Mouse (Mus musculus) adrenal gland, adult 8-10 months (tissue): ENCODE measurements at regions not wholly inside any gene's neighbourhood (a gene's known extent, or its start where the extent isn't known, plus 50 kb on each side); places are given as distances from the start of the nearest gene placed in this dataset.

Experiments used
- DNase-seq: peaks from one replicate; pipeline ENCODE4 v3.0.0; 2022

DNA sequence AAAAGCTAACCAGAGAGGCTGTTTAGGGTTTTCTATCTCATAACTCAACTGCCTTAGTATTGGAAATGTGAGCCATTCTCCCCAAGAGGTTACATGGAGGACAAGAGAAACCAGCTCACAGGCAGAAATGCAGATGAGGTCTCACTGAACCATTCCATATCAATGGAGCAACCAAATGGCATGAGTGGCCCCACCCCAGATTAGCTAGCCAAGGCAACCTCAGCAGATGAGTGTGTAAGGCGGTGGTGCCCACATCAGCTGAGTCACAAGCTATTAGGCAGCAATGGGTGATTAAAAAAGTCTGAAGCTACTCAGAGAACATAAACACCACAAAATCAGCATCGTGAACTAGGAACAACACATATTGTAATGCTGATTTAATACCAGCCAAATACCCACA, 133.2 kb downstream of the Lpin1 start:
- DNase-seq = no peak

DNA sequence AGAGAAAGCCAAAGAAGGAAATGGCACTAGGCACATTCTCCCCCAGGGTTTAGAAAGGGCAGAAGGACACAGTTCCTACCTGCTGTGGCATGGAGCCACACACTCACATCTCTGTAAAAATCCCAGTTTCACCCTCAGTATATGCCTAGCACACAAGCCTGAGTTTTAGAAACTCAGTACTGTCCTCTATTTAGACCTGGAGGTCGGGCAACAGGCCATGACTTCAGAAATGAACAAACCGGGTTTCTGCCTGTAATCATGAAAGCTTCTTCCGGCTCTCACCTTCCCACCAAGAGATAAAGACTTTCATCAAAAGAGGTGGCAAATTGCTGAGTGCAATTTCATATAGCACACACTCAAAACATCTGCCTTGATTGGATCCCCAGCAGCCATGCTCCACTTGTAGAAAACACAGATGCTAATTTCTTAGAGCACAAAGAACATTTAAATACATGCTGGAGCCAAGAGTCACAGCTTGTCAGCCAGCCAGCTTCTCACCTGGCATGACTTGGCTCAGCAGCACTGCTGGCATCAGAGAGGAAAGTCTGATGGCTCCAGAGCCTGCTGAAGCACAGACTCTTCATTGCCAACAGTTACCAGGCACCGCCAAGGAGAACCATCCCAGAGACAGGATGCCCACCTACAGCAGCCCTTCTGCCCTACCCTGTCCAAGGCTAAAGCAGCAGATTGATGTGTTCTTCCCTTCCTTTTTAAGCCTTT, 136.2 kb downstream of the Lpin1 start:
- DNase-seq = no peak

DNA sequence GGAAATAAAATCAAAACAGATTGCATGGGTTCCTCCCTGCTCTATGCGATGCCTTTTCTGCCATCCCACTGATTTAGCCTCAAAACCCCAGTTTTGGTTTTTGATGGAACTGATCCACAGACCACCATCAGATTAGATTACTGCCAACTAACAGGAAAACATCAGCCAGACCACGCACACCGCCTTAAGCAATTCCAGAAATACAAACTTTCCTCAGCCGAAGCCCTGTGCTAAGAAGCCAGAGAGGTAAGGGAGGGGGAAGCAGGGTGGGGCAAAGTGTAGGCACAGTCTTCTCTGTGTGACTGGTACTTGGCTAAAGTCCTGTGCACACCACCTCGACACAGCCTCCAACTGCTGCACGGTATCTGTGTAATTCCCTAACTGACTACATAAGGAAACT, 153.3 kb downstream of the Lpin1 start:
- DNase-seq = no peak

DNA sequence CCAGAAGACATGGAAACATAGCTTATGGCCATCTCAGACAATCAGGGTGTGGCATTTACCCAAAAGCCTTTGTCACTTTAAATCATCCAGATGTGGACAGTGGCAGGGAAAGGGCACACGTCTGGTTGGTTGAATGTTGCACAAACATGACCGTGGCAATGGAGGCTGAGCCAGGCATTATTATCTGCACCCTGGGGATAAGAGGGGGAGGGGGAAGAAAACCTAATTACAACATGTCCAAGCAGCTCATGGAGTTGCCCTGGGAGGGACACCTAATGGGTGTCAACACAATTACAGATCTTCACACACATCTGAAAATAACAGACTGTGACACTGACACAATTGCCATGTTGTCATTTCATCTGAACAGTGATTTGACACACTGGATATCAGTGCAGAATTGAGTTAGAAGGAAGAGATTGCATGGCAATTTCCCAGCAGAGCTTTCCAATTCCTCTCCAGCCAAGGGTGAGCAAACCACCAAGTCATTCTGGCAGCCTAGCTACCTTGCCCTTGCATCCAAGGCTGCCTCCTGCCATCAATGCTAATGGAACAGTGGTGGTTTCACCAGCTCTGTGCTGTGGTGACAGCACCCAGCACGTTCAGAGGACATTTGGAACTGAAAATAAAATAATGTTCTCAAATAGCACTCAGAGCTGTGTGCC, 159.9 kb downstream of the Lpin1 start:
- no peak for DNase-seq

DNA sequence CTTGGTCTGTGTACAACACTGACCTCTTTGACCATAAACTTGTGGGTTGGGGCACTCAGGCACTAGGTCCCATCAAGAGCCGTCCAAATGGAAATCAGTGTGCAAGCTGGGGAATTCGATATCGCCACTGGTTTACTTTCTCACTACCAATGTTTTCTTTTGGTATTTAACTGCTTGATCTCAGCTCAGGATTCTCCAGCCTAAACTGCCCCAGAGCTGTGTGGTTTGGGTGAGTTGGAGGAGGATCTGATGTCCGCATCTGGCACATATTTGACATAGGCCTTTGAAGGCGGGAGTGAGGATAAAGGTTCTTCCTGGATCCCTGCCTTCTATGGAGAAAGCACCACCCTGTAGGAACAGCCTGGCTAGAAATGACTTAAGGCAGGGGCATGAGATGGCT, 172.0 kb downstream of the Lpin1 start:
- DNase-seq = no peak

DNA sequence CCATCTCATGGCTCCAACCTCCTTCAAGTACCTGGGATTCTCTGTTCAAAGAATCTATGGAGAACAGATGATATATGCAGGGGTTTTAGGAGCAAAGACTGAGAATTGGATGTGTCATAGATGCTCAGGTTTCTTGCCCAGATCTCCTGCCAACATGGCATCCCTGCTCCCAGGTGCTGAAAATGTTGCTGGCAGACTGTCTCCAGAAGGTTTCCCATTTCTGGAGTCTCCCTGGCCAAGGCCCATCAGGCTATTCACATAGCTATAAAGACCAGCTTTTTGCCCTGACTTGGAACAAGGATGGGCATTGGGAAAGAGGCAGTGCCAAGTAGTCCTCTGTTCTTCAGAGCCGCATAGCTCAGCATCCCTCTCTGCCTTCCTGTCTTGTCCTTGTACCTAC, 173.8 kb downstream of the Lpin1 start:
- no peak for DNase-seq

DNA sequence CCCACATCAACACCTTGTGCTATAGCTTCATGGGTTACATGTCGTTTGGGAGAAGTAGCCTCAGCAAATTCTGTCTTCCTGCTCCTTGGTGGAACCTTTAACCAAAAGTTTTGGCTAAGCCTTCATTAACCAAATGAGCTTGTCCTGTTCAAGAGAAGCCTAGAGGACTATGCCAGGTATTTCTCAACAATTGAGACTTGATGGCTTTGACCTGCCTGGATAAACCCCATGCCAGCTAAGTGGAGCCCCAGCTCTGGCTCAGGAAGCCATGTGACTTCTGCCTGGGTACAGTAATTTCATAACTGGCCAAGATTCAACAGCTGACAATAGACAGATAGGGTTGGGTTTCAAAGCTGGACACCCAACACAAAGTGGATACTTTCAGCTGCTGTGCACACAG, 174.5 kb downstream of the Lpin1 start:
- no peak for DNase-seq

DNA sequence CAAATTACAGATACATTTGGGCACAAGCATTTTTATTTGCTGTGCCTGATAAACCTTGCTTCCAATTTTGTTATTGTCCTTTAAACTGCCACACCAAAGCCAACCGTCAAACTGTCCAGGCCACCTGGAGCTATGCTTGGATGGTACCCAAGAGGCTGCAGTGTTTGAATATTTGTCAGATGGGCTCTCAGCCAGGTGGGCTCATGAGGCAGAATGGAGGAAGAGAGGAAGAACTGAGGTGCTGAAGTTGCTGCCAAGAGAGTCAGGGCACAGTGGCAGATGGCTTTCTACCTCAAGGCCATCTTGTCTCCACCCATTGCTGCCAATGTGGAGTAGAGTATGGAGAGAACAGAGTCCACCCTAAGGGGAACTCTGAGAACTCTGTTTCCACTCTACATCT, 176.0 kb downstream of the Lpin1 start:
- no peak for DNase-seq

DNA sequence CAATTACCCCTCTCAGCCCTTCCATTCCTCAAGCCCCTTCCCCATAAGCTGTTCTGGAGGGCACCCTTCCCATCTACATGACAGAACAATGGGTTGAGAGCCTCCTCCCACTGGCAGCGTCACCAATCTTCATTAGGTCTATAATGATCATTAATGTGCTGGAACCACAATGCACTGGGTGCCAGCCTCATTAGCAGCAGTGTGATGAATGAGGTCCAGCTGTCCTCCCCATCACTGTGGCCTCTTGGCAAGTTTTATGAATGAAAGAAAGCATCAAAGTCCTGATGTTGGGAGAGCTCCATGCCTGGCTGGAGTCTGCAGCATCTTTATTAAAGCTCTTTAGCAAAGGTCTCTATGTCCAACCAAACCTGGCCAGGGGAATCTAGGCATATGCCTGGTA, 176.5 kb downstream of the Lpin1 start:
- DNase-seq = no peak

DNA sequence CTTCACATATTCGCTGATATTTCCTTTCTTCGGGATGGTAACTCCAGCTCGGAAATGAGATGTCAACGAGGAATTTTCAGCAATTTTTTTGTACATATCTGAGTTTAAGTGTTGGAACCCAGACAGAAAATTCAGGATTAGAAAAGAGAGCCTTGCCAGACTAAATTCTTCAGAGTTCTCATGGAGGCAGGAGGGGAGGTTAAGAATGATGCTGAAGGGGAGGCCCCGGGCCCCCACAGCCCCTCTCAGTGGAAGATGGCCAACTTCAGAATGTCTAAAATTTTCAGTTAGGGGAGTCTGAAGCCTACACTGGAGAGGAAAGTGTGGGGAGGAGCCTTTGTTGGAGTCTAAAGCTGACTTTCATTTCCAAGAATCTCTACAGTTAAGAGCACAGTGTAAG, 184.8 kb downstream of the Lpin1 start:
- no peak for DNase-seq

DNA sequence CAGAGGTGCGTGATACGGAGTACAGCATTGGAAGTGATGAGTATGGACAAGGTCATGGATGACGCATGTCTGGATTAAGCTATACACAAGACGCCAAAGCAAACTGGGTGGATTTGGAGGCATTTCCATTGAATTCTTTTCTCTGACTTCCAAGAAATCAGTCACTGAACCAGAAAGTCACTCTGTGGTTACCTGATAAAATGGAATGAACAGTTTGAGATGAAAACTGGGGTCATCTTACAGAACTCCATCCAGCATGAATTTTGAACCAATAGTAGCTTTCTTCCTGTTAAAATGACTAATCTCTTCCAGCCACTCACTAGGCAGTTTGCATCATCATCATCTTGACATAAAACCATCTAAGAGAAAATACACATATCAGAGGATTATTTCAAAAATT, 186.2 kb downstream of the Lpin1 start:
- no peak for DNase-seq

DNA sequence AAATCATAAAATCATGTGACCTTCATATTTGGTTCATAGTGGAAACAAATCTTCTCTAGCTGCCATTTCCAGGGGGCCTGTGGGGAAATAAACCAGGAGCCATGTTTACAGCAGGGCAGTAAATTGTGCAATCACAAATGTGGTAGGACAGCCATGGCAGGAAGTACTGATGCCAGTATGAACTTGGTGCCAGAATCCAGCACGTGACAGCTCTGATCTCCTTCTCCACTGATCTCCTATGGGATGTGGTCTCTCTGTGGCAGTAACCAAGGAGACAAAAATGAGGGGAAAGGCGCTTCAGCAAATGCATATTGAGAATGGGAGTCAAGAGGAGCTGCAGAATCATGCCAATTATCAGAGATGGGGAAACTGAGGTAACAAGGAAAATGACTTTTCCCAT, 215.0 kb downstream of the Lpin1 start:
- DNase-seq = no peak

DNA sequence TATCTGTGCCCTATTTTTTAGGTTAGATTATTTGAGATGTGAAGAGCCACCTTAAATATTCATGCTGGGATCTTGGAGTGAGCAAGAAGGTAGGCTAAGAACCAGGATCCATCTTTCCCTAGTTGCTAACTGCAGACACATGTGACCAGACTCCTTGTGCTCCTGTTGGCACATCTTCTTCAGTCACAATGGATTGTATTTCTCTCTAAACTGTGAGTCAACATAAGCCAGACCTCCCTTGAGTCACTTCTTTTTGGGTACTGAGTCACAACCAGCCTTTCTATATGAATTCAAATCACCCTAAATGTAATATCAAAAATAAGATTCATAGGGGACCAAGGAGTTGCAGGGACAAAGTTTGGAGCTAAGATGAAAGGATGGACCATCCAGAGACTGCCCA, 217.9 kb downstream of the Lpin1 start:
- no peak for DNase-seq

DNA sequence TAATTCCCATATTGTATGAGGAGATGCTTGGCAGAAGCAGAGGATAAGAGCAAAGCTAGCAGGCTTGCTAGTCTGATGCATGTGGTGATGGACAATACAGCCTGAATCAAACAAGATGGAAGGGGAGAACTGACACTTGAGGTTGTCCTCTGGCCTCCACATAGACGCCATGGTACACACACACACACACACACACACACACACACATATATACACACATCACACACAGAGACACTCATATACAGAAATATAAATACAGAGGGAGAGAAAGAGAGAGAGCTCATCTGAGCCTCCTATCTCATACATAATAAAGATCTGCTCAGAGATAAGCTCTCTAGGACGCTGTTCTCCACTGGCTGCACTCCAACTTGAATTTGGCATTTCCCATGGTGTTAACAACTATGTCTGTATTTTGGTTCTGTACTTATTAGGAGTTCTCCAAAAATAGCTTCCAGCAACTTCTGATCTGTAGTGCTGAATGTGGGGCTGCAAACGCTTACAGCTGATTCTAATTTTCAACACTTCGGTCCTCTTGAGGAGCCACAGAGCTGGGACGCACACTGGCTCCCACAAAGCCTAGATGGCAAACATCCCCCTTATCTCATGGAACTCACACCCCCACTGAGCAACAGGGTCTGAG, 219.0 kb downstream of the Lpin1 start:
- no peak for DNase-seq

DNA sequence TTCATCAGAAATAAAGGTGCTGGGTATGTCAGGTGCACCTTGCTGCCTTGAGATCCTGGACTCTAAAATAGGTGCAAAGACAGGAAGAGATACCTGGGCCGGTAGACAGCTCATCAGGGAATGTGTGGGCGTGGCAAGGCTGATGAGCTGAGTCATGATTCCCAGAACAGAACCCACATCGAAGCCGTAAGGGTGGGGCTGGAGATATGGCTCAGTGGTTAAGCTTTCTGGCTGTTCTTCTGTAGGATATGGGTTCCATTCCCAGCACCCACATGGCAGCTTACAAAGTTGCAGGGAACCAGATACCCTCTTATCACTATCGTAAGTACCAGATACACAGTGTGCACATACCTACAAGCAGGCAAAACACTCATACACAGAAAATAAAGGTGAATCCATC, 219.6 kb downstream of the Lpin1 start:
- no peak for DNase-seq

DNA sequence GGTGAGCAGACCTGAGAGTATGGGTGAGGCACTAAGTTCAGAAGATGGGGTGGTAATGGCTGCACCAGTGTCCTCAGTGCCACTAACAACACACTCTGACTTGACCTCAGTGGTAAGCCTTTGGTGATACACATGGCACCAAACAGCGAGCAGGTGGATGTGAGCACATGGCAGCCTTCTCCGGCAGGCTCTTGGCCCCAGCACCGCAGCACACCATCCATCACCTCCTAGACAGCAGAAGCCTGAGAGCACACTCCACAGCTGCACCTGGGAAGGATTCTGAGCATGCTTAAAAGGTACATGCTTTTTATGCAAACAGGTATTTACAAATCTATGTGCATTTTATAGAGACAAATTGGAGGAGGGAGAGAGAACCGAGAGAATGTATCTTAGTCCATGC, 223.7 kb downstream of the Lpin1 start:
- DNase-seq = no peak

DNA sequence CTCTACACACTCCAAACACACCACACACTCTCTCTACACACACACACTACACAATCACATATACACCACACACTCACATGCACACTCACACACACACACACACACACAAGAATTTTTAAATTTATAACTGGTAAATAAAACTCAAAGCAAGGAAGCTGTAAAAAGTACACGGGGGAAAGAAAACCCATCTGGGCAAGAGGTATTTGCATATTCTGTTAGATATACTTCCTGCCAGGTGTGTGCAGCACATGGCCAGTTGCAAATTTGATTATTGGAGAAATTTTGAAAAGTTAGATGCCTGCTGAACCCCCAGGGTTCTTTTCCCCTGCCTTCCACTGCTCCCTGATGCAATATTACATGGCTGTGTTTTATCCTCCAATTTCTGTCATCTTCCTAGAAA, 226.4 kb downstream of the Lpin1 start:
- no peak for DNase-seq

DNA sequence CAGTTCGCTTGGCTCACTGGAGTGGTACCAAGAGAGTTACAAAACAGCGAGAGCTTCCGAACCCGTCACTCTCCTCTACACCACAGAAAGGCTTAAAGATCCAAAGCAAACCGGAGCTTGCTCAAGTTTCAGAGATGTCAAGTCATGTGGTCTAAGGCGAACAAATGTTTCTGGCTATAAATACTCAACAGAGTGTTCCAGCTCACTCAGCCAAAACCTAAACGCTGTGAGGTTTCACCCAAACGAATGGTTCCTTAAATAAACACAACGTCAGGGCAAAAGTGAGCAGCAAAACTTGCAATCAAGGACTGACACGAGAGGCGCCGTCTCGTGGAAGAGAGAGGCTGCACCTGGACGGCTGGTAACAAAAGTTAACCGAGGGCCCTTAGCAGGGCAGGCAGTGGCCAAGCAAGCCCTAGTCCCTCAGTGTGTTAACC, 227.2 kb downstream of the Lpin1 start:
- no peak for DNase-seq

DNA sequence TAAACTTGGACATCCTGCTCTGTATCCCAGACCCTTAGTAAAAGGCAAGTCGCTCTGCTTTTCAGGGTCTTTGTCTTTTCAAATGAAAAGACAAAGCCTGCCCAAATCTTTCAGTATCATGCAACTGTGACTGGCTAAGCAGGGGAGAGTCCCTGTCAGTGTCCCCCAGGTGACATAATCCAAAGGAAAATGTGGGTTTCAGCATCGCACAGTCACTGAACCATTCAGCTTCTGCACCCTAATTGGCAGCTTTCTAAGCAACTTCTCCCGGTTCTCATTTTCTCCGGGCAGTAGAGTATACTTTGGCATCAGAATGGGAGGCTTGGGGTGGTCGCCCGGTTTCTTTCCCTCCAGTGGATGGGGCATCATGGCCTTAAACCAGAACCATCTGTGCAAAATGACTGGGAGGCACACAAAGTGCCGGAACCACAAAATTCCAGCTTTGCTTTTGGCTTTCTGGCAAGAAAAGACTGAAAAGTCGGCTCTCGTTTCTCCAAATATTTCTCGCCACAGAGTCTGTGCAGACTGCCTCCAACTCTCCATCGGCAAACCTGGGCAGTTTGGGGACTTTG, 228.3 kb downstream of the Lpin1 start:
- DNase-seq = no peak

DNA sequence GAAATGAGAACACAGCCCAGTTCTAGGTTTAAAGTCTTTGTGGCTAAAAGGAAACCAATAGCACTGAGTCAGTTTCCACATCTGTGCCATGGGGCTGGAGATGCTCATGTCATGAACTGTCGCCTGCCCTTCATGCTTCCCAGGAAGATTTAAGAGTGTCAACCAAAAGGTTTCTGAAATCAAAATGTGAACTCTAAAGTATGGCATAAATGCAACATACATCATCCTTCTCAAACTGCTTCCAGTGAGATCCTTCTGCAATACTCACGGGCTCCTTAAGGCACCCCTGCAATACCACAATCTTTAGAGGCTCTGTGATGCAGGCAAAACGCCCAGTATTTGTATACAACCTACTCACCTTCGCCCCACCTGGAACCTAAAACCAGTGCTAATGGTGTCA, 229.7 kb downstream of the Lpin1 start:
- no peak for DNase-seq

DNA sequence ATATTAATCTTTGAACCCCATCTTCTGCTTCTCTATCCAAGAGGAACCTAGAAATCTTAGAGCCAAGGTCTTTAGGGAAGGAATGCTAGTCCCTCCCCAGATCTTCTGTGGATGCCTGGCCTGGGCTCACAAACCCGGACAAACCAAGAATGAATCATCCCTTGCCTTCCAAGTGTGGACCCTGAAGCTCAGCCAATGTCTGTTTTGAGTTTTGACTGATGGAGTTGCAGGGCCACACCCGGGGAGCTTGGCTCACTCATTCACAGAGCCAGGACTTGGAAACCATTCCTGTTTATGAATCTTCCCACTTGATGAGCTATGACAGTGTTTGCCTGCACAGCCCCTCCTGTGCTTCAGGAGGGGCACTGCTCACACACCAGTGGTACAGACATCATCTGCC, 230.4 kb downstream of the Lpin1 start:
- DNase-seq = no peak

DNA sequence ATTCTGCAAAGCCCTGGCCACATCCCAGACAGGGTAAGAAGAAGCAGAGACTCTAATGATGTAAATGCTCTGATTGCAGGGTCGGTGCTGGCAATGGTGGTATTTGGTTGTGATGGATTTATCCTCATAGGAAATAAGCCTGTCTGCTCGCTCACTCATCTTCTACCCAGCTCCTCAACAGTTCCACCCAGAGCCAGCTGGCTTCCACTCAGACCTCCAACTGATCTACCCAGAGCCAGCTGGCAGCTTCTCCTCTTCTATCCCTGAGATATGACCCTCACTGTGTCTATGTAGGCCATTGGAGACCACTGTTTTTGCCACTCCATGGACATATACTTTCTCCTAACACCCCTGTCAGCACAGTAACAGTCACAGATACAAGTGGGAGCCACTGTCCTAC, 231.4 kb downstream of the Lpin1 start:
- DNase-seq = no peak

DNA sequence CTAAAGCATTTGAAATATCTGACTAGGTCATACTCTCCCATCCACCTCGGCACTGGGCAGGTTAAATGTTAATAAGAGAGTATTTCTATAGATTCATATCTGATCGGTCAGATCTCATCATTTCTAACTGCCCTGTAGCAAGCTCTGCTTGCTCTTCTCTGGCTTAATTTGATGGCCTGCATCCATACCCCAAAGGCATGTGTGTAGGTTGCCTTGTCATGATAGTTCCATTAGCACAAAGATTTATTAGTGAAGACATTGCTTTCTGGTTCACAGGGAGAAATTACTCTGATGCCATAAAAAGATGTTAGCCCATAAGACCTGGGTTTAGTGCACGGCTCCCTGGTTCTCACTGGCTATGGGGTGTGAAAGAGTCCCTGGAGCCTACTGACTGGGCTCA, 232.3 kb downstream of the Lpin1 start:
- DNase-seq = no peak
